Mouse (Mus musculus): ENCODE data around the gene Tmtc4. TPM values are rescaled to one million over a fixed set of nuclear protein-coding genes. Genes with fewer than 3 reads are reported as not detected.
A peak's percentile ranks its signal among the peaks of the same experiment; 100 is the strongest.

Tmtc4 gene
- polyA plus RNA-seq, 1 experiment from 2014 or later = 39.8 TPM

DNA sequence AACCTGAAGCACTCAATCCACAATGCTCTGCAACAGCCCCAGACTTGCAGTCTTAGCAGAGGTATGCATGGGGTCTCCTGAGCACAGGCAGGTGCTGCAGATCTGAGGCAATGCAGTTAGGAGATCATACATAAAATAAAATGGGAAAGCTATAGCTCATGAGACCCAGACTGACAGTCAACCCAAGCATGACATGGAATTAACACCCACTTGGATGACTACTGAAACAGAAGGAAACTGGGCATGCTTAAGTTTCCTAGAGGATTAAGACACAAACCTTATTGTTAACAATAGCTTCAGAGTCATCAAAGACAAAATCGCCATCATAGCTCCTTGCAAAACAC, 6.1 kb downstream of the Tmtc4 start:
- Histone ChIP-seq H3K4me3 (ENCODE audit: low read depth, low read length) (no peak overlapping the region), H3K9ac (ENCODE audit: low read length) (no peak overlapping the region), H3K27ac (ENCODE audit: low read depth, low read length) (no peak overlapping the region), H3K9me3 (ENCODE audit: control insufficient read depth, low read length) (no peaks in the 10 kb centered on the region), H3K27me3 (ENCODE audit: control insufficient read depth, insufficient read depth, low read length) (no peaks in the 10 kb centered on the region), H3K36me3 (ENCODE audit: control insufficient read depth, insufficient read depth, low read length) (no peaks in the 10 kb centered on the region), H3K4me1 (ENCODE audit: control insufficient read depth, insufficient read depth, low read length) (peaks cover 11% of the 10 kb centered on the region), H3K4me2 (no peak overlapping the region)
- ATAC-seq (ENCODE audit: low FRiP score) (no peak), DNase-seq (ENCODE audit: low spot score, missing footprints) (peak; percentile 78)
- 52% methylated on average over 1 of the region's 1 CpGs for WGBS

DNA sequence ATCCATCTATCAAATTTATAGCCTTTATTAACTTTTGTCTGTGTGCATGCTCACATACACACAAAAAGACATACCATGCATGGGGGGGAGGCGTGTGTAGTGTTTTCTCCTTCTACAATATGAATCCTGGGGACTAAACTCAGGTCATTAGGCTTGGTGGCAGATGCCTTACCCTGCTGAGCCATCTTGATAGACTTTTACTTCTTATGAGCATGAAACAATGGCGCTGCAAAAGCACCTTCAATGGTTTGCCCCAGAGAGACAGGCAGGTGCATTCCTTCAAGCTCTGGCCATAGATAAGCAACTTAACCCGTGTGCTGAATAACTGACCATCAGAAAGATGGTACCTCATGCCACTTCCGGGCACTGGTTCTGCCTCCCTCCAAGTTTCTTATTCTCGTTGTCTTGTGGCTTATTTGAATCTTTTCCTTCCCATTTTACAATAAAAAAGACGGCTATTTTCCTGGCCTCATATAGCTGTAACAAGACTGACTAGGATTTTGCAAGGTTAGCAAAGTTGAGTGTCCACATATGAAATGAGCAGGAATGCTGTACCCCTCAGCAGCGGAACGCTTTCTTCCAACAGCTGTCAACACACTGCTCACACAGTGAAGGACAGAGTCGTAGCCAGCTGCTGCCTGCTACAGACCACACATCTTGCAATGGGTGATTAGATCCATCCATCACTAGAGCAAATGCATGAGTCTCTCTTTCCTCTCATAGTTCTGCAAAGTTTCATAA, 6.6 kb downstream of the Tmtc4 start:
- H3K9me3 ChIP-seq (ENCODE audit: control insufficient read depth, low read length) = no peaks in the 10 kb centered on the region
- no peak overlapping the region for H3K9ac ChIP-seq (ENCODE audit: low read length)
- WGBS = 90% methylated on average over 9 of the region's 9 CpGs
- H3K4me1 ChIP-seq (ENCODE audit: control insufficient read depth, insufficient read depth, low read length) = peaks cover 9% of the 10 kb centered on the region
- peak; percentile 56 for DNase-seq (ENCODE audit: low spot score, missing footprints)
- no peaks in the 10 kb centered on the region for H3K27me3 ChIP-seq (ENCODE audit: control insufficient read depth, insufficient read depth, low read length)
- no peak overlapping the region for H3K27ac ChIP-seq (ENCODE audit: low read depth, low read length)
- H3K4me2 ChIP-seq = no peak overlapping the region
- H3K4me3 ChIP-seq (ENCODE audit: low read depth, low read length) = no peak overlapping the region
- no peaks in the 10 kb centered on the region for H3K36me3 ChIP-seq (ENCODE audit: control insufficient read depth, insufficient read depth, low read length)
- no peak for ATAC-seq (ENCODE audit: low FRiP score)

- H3K27me3 ChIP-seq (ENCODE audit: control insufficient read depth, insufficient read depth, low read length) = no peaks in the 10 kb centered on the region
- H3K9ac ChIP-seq (ENCODE audit: low read length) = no peak overlapping the region
- H3K4me2 ChIP-seq = no peak overlapping the region
- H3K4me3 ChIP-seq (ENCODE audit: low read depth, low read length) = no peak overlapping the region
- DNase-seq (ENCODE audit: low spot score, missing footprints) (peak; percentile 78), ATAC-seq (ENCODE audit: low FRiP score) (no peak)
- H3K9me3 ChIP-seq (ENCODE audit: control insufficient read depth, low read length) = no peaks in the 10 kb centered on the region
- H3K27ac ChIP-seq (ENCODE audit: low read depth, low read length) = no peak overlapping the region
- H3K4me1 ChIP-seq (ENCODE audit: control insufficient read depth, insufficient read depth, low read length) = no peaks in the 10 kb centered on the region; the same call in 1 of the 2 replicates
- 82% methylated on average over 3 of the region's 3 CpGs for WGBS
- peaks cover 5% of the 10 kb centered on the region for H3K36me3 ChIP-seq (ENCODE audit: control insufficient read depth, insufficient read depth, low read length)
These were observed 8.8 kb downstream of the Tmtc4 start for GRCm38 (mm10) chr14:122974854-122975570.

- Histone ChIP-seq H3K4me3 (ENCODE audit: low read depth, low read length) (no peak overlapping the region), H3K4me1 (ENCODE audit: control insufficient read depth, insufficient read depth, low read length) (no peaks in the 10 kb centered on the region), H3K4me2 (no peak overlapping the region), H3K36me3 (ENCODE audit: control insufficient read depth, insufficient read depth, low read length) (peaks cover 5% of the 10 kb centered on the region), H3K9me3 (ENCODE audit: control insufficient read depth, low read length) (no peaks in the 10 kb centered on the region), H3K27ac (ENCODE audit: low read depth, low read length) (no peak overlapping the region), H3K9ac (ENCODE audit: low read length) (no peak overlapping the region), H3K27me3 (ENCODE audit: control insufficient read depth, insufficient read depth, low read length) (no peaks in the 10 kb centered on the region)
- DNase-seq (ENCODE audit: low spot score, missing footprints) (peak; percentile 74), ATAC-seq (ENCODE audit: low FRiP score) (no peak)
- WGBS = 92% methylated on average over 2 of the region's 2 CpGs
These were observed 10.7 kb downstream of the Tmtc4 start for GRCm38 (mm10) chr14:122973091-122973490.

GRCm38 (mm10) chr14:122968049-122968448, 15.8 kb downstream of the Tmtc4 start:
- Histone ChIP-seq H3K4me1 (ENCODE audit: control insufficient read depth, insufficient read depth, low read length) (no peaks in the 10 kb centered on the region), H3K9me3 (ENCODE audit: control insufficient read depth, low read length) (no peaks in the 10 kb centered on the region), H3K27me3 (ENCODE audit: control insufficient read depth, insufficient read depth, low read length) (no peaks in the 10 kb centered on the region), H3K4me2 (no peak overlapping the region), H3K9ac (ENCODE audit: low read length) (no peak overlapping the region), H3K4me3 (ENCODE audit: low read depth, low read length) (no peak overlapping the region), H3K36me3 (ENCODE audit: control insufficient read depth, insufficient read depth, low read length) (peaks cover 7% of the 10 kb centered on the region), H3K27ac (ENCODE audit: low read depth, low read length) (no peak overlapping the region)
- 79% methylated on average over 2 of the region's 2 CpGs for WGBS
- DNase-seq (ENCODE audit: low spot score, missing footprints) = no peak
- no peak for ATAC-seq (ENCODE audit: low FRiP score)

GRCm38 (mm10) chr14:122957941-122958340, 25.9 kb downstream of the Tmtc4 start:
- DNase-seq (ENCODE audit: low spot score, missing footprints) (no peak), ATAC-seq (ENCODE audit: low FRiP score) (no peak)
- WGBS = 93% methylated on average over 8 of the region's 8 CpGs
- H3K9ac ChIP-seq (ENCODE audit: low read length) = no peak overlapping the region
- no peak overlapping the region for H3K4me3 ChIP-seq (ENCODE audit: low read depth, low read length)
- H3K36me3 ChIP-seq (ENCODE audit: control insufficient read depth, insufficient read depth, low read length) = no peaks in the 10 kb centered on the region
- no peaks in the 10 kb centered on the region for H3K4me1 ChIP-seq (ENCODE audit: control insufficient read depth, insufficient read depth, low read length)
- H3K9me3 ChIP-seq (ENCODE audit: control insufficient read depth, low read length) = no peaks in the 10 kb centered on the region
- no peaks in the 10 kb centered on the region for H3K27me3 ChIP-seq (ENCODE audit: control insufficient read depth, insufficient read depth, low read length)
- H3K4me2 ChIP-seq = no peak overlapping the region
- H3K27ac ChIP-seq (ENCODE audit: low read depth, low read length) = no peak overlapping the region

DNA sequence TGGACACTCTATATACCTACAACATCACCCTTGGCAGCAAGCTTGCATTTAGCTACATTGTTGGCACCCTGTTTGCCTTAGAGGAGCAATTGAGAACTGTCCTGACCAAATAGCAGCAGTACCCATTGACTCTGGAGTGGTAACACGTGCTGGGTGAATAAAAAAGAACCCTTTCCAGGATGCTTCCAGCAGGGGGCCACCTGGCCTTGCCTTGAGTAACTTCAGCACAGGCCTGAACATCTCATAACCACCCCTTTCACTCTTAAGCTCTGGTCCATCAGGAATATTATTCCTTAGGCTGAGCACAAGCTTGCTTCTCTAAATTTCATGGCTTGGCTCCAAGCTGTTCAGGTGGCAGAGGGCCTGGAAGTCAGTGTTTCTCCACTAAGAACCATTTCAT, 30.5 kb downstream of the Tmtc4 start:
- peak; percentile 70; the same call in 1 of the 2 replicates for ATAC-seq (ENCODE audit: low FRiP score)
- Histone ChIP-seq H3K4me2 (no peak overlapping the region), H3K9ac (ENCODE audit: low read length) (no peak overlapping the region), H3K36me3 (ENCODE audit: control insufficient read depth, insufficient read depth, low read length) (no peaks in the 10 kb centered on the region), H3K4me1 (ENCODE audit: control insufficient read depth, insufficient read depth, low read length) (no peaks in the 10 kb centered on the region), H3K9me3 (ENCODE audit: control insufficient read depth, low read length) (no peaks in the 10 kb centered on the region), H3K4me3 (ENCODE audit: low read depth, low read length) (no peak overlapping the region), H3K27ac (ENCODE audit: low read depth, low read length) (no peak overlapping the region), H3K27me3 (ENCODE audit: control insufficient read depth, insufficient read depth, low read length) (no peaks in the 10 kb centered on the region)
- DNase-seq (ENCODE audit: low spot score, missing footprints) = no peak
- 15% methylated on average over 1 of the region's 1 CpGs for WGBS

DNA sequence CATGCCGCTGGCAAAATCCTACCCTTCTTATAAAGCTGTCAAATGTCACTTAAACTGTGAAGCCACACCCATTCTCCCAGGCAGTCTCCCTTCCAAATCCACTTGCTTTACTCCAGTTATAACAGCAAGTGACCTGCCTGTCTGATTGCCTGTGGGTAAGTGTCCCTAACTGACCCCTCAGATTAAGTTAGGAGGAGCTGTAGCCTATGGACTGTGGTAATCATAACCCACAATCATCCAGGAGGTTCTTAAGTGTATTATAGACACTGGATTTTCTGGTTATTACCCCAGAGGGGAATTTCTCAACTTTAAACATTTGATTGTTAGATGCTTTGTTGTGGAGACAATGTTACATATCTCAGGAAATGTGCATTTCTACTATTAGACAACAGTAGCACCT, 31.3 kb downstream of the Tmtc4 start:
- no peaks in the 10 kb centered on the region for H3K36me3 ChIP-seq (ENCODE audit: control insufficient read depth, insufficient read depth, low read length)
- no peaks in the 10 kb centered on the region for H3K9me3 ChIP-seq (ENCODE audit: control insufficient read depth, low read length)
- H3K4me3 ChIP-seq (ENCODE audit: low read depth, low read length) = no peak overlapping the region
- H3K4me1 ChIP-seq (ENCODE audit: control insufficient read depth, insufficient read depth, low read length) = no peaks in the 10 kb centered on the region
- H3K9ac ChIP-seq (ENCODE audit: low read length) = no peak overlapping the region
- no peaks in the 10 kb centered on the region for H3K27me3 ChIP-seq (ENCODE audit: control insufficient read depth, insufficient read depth, low read length)
- WGBS = 75% methylated on average over 1 of the region's 1 CpGs
- H3K4me2 ChIP-seq = no peak overlapping the region
- DNase-seq (ENCODE audit: low spot score, missing footprints) (no peak), ATAC-seq (ENCODE audit: low FRiP score) (no peak)
- H3K27ac ChIP-seq (ENCODE audit: low read depth, low read length) = no peak overlapping the region

DNA sequence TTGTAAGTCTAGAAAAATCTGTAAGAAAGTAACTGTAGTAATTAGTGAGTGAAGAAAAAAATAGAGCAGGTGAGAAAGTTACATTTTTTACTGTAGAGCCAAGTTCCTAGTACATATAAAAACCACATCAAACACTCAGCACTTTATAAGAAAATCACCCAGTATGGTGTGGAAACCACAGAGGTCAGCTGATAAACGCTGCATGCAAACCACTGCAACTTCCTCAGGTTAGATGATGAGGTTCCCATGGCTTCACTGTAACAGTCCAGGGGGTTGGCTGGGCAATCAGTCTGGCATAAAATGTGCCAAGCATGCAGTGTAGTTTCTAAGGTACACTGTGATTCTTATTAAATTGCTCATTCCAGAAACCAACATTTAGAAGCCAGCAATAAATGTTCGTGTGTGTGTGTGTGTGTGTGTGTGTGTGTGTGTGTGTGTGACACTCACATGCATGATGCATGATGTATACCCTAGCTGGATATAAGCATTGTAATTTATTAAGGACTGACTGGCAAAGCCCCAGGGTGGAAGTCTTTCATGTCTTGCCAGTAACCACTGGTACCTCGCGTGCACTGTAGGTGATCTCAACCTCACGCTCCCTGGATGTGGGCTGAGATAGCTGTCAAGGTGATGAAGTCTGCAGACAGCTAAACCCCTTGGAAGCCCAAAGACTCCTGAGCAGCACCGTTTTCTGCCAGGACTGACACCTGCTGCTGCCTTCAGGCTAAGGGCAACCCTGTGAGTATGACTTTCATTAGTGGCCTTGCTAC, 32.0 kb downstream of the Tmtc4 start:
- H3K27ac ChIP-seq (ENCODE audit: low read depth, low read length) = no peak overlapping the region
- ATAC-seq (ENCODE audit: low FRiP score) (no peak), DNase-seq (ENCODE audit: low spot score, missing footprints) (no peak)
- H3K9ac ChIP-seq (ENCODE audit: low read length) = no peak overlapping the region
- H3K4me1 ChIP-seq (ENCODE audit: control insufficient read depth, insufficient read depth, low read length) = no peaks in the 10 kb centered on the region
- no peaks in the 10 kb centered on the region for H3K36me3 ChIP-seq (ENCODE audit: control insufficient read depth, insufficient read depth, low read length)
- 91% methylated on average over 6 of the region's 6 CpGs for WGBS
- H3K27me3 ChIP-seq (ENCODE audit: control insufficient read depth, insufficient read depth, low read length) = no peaks in the 10 kb centered on the region
- H3K9me3 ChIP-seq (ENCODE audit: control insufficient read depth, low read length) = no peaks in the 10 kb centered on the region
- H3K4me2 ChIP-seq = no peak overlapping the region
- H3K4me3 ChIP-seq (ENCODE audit: low read depth, low read length) = no peak overlapping the region
